Mouse (Mus musculus): Measurements from ENCODE around the gene Axl.

Gene Axl

GRCm38 (mm10) chr7:25788220-25789128 lies at the start of gene Axl:
TSS of gene Axl (minus strand) at chr7:25788705.
- DNase-seq: peak; percentile 28

DNA sequence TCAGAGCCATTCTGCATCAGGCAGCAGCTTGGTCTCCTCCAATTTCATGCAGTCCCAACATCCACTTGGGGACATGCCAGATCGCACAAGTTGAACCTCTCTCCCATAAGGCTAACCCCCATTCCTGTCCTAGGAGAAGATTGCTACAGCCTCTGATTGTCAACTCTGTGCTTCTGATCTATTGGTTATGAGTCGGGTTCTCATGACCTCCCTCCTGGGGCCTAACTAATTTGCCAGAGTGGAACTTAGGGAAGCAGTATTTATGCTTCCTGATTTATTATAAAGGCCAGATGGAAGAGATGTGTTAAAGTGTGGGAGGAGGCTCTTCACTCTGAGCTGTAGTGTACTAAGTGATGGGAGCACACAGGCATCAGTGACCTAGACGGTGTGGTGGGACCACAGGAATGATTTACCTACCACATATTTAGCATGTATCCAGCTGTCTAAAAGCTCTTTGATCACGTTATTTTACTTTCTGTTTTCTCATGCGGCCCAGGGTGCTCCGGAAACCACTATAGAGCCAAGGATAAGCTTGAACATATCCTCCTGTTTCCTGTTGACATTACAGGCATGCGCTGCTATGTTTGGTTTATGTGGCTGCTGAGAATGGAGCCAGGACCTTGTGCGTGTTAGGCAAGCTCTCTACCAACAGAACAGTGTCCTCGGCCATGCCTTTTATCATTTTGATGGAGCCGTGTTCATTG lies 46.8 kb upstream of the Axl start:
- no peak for DNase-seq

- no peak for DNase-seq
Observed at GRCm38 (mm10) chr7:25831557-25832530, 43.3 kb upstream of the Axl start.

DNA sequence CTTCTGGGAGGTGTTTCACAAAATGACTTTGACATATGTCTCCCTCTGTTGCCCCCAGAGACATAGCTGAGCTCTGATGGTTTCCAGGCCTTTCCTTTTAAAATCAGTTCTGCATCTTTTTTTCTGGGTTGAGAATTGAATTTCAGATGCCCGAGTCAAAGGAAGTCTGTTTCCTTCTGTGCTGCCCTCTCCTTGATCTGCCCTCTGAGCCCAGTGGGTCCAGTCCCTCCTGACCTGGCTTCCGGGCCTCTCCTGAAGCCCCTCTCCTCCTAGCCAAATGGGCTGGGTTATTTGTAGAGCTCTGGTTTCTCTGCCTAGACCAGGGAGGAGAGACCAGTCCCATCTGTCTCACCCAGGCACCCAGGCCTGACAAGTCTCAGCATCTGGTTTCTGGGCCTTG lies 41.7 kb upstream of the Axl start:
- no peak for DNase-seq

- no peak for DNase-seq
Observed at GRCm38 (mm10) chr7:25827199-25827598, 38.7 kb upstream of the Axl start.

GRCm38 (mm10) chr7:25826029-25826428 lies 37.5 kb upstream of the Axl start:
- DNase-seq: no peak

DNA sequence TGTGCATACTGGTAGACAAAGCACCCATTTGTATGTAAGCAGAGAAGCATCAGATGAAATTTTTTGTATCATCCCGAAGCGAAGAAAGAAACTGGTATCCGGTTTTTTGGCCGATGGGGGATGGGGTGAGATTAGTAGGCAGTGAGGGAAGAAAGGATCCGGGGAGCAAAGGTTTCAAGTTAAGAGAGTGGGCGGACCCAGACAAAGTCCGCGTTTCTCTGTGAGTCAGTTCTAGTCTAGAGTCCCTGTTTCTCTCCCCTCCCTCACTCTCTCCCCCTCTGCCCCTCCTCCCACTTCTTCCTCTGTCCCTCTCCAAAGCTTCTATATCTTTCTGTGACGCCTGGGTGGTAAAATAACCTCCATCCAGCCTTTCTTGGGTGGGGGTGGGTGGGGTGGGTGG lies 36.5 kb upstream of the Axl start:
- DNase-seq: no peak

- DNase-seq: no peak
Observed at GRCm38 (mm10) chr7:25816241-25816919, 27.9 kb upstream of the Axl start, which contains the start of gene Cyp2s1. TSS of gene Cyp2s1 (minus strand) at chr7:25816913.

DNA sequence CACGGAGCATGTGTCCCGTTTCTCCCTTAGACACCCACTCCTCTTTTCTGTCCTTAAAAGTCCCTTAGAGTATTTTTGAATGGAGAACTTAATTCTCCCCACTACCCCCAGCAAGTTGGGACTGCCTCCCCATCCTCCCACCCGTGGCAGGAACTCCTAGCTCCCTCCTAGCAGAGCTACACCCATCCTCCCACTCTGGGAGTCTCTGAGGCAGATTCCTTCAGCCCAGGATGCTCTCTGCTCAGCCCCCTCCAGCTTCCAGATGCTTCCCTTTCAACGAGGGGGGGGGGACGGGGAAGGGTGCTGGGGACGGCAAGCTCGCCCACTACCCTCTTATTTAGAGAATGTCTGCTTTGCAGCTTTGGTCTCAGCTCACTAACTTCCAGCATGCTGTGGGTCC lies 27.1 kb upstream of the Axl start:
- DNase-seq: no peak

- no peak for DNase-seq
Observed at GRCm38 (mm10) chr7:25814711-25815110, 26.2 kb upstream of the Axl start.

DNA sequence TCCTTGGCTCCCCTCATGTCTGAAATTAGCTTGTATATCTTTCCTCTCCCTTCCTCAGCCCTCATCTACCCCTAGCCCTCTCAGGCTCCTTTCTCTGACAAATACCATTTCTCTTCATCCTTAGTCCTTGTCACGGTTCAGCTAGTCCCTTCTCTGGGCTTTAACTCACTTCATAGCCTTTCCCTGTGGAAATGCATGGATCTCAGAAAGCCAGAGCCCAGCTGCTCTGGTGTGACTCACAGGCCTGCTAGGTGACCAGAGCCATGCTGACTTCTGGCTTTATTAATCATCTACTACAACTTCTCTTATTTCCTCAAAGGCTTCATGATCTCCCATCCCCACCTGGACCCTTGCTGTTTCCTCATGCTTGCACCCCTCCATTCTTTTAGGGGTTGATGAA lies 23.7 kb upstream of the Axl start:
- no peak for DNase-seq

GRCm38 (mm10) chr7:25811716-25812115 lies 23.2 kb upstream of the Axl start:
- DNase-seq: no peak

DNA sequence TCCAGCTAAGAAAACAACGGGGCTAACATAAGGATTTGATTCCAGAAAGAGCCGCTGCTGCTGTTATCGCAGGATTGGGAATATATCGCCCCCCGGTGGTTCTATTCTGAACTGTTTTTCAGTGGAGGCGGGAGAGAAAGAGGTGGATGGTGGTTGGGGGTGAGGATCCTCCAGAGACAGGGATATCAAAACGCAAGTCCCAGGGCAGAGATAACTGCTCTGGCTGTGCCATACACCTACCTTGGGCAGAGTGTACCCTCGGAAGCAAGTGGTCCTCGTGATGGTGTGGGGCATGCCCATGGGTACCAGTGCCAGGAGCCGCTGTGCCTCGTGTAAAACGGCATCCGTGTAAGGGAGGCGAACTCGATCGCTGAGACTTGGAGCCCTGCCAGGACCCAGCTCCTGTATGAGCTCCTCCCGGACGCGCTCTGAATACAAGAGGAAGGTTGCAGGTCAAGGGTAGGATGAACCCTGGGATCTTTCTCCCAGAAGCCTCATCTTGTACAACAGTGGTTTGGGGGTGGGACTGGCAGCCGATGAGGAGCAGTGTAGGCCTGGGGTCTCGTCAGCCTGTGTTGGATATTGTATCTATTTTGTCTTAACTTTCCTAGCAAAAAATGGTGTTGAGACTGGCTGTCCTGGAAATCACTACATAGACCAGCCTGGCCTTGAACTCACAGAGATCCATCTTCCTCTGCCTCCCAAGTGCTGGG lies 17.3 kb upstream of the Axl start:
- DNase-seq: peak; percentile 34

DNA sequence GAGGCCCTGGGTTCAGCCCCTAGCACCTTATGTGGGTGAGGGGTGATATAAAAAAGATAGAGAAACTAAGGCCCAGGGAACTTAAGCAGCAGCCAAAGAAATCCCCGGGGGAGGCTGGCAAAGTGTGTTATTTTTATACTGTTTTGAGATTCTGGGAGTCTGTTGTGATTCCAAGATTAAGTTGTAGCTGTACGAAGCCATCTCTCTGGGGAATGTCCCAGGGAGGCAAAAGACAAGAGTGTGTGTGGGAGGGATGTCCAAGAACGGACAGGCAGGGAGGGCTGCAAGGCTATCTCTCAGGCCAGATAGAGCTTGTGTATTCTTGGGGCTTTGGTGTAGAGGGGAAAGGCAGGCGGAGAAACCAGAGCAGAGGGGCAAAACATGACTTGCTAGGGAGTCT lies 16.3 kb upstream of the Axl start:
- DNase-seq: no peak

- DNase-seq: no peak
Observed at GRCm38 (mm10) chr7:25803460-25803859, 15.0 kb upstream of the Axl start.

DNA sequence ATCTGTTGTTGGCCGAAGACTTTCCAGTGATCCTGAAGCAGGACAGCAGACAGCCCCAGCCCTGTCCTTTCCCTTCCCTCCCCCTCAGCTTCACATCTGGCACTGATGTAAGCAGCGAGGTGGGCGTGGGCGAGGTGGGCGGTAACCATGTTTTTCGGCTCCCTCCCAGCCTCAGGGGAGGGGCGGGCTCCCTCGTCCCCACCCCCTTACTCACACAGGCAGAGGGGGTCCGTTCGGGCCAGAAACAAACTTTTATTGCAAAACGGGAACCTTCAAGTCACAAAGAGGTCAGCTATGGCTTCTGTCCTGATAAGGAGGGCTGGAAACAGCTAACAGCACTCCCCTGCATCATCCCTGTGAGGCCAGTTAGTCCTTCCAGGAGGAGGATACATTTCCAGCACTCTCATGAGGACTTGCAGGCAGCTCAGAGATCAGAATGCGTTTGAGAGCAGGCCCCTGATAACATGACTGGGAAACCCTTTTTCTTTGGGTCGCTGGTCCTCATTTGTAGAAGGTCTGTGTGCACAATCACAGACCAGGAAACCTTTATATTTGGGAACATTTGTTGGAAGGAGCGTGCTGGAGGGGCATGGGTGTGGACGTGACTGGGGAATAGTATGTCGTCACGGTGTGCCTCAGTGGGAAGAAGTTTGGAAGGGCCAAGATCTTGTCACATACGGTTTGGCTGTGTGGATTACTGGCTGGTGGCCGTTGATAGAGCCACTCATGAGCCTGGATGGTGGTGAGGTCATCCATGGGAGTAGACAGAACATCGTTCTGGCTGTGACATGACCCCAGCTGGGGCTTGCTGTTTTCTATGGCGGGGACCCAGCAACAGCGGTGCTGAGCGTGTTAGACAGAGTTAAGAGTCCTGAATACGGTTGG lies 14.0 kb upstream of the Axl start:
- no peak for DNase-seq

- no peak for DNase-seq
Observed at GRCm38 (mm10) chr7:25801031-25801430, 12.5 kb upstream of the Axl start.

DNA sequence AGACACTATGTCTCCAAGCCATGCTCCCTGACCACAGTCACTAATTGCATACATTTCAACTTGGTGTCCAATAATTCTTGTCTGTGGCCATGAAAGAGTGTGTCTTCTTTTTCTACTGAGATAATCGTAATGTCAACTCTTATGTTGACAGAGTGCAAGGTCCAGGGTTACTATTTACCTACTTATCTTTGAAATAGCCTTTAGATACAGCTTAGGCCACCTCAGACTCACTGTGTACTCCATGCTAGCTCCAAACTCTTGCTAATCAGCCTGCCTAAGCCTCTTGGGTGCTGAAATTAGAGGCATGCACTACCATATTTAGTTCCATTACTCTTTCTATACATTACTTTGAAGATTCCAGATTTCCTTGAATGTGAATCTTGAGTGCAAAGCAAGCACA lies 10.9 kb upstream of the Axl start:
- DNase-seq: no peak

GRCm38 (mm10) chr7:25798540-25798939 lies 10.0 kb upstream of the Axl start:
- DNase-seq: no peak

DNA sequence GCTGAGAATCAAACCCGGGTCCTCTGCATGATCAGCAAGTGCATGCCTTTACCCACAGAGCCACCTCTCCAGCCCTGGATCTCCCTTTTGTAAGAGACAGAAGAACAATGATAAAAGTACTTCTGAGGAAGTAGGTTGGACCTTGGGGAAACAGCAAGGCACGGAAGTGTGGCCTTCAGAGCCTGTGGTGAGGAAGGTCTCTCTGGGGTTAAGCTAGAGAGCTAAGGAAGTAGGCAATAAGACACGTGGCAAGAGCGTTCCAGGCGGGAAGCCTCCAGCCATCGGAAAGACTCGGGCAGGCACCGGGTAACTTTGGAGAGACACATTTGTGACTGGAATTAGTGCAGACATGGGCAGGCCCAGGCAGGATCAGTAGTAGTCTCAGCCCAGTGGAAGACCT lies 6.3 kb upstream of the Axl start:
- DNase-seq: no peak

DNA sequence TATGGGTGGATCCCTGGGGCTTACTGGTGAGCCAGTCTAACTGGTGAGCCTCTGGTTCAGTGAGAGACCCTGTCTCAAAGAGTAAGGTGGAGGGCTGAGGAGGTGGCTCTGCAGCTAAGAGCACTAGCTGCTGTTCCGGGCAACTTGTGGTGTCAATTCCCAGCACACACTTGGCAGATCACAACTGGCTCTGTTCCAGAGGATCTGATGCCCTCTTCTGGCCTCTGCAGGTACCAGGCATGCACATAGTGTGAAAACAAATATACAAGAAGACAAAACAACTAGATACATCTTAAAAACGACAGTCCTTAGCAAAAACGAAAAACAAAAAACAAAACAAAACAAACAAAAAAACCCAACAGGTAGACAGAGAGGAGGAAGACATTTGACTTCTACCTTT lies 5.2 kb upstream of the Axl start:
- no peak for DNase-seq

Data from cerebellum, adult 11-12 months (tissue).